Mouse (Mus musculus): ENCODE measurements around the gene Spdye4b.

- TF ChIP-seq NANOG (IDR thresholded peaks at IDR 0.05; ENCODE audit: borderline replicate concordance, low read length) (no peak), CTCF (conservative IDR thresholded peaks at IDR 0.05; ENCODE audit: low read length) (peak; percentile 52), POU5F1 (IDR thresholded peaks at IDR 0.05; ENCODE audit: borderline replicate concordance, low read length) (no peak)
Measured at GRCm38 (mm10) chr5:143179179-143179578, 1.6 kb upstream of the Spdye4b start.

All from E14TG2a.4 (cell line).